Mouse (Mus musculus): Measurements from ENCODE around the gene Arrb1.

The Arrb1 gene

GRCm38 (mm10) chr7:99537183-99537756 lies 2.0 kb downstream of the Arrb1 start:
- no peak for DNase-seq (ENCODE audit: low spot score)

GRCm38 (mm10) chr7:99538421-99538820 lies 3.2 kb downstream of the Arrb1 start:
- DNase-seq (ENCODE audit: low spot score) = no peak

GRCm38 (mm10) chr7:99539201-99539891 lies 4.1 kb downstream of the Arrb1 start:
- peak; percentile 68 for DNase-seq (ENCODE audit: low spot score)

GRCm38 (mm10) chr7:99540016-99540415 lies 4.8 kb downstream of the Arrb1 start:
- no peak for DNase-seq (ENCODE audit: low spot score)

GRCm38 (mm10) chr7:99541204-99541603 lies 5.9 kb downstream of the Arrb1 start:
- DNase-seq (ENCODE audit: low spot score) = no peak

- DNase-seq (ENCODE audit: low spot score) = no peak
Observed at GRCm38 (mm10) chr7:99544272-99544671, 9.0 kb downstream of the Arrb1 start.

GRCm38 (mm10) chr7:99545885-99546745 lies 10.8 kb downstream of the Arrb1 start:
- peak; percentile 72 for DNase-seq (ENCODE audit: low spot score)

GRCm38 (mm10) chr7:99547584-99548487 lies 12.6 kb downstream of the Arrb1 start:
- DNase-seq (ENCODE audit: low spot score) = no peak

GRCm38 (mm10) chr7:99549668-99550067 lies 14.4 kb downstream of the Arrb1 start:
- DNase-seq (ENCODE audit: low spot score) = no peak

- no peak for DNase-seq (ENCODE audit: low spot score)
Observed at GRCm38 (mm10) chr7:99551623-99552022, 16.4 kb downstream of the Arrb1 start.

GRCm38 (mm10) chr7:99553222-99553884 lies 18.1 kb downstream of the Arrb1 start:
- DNase-seq (ENCODE audit: low spot score) = no peak

GRCm38 (mm10) chr7:99553885-99554269 lies 18.6 kb downstream of the Arrb1 start:
- DNase-seq (ENCODE audit: low spot score) = no peak

- no peak for DNase-seq (ENCODE audit: low spot score)
Observed at GRCm38 (mm10) chr7:99555862-99556261, 20.6 kb downstream of the Arrb1 start.

GRCm38 (mm10) chr7:99559091-99559490 lies 23.8 kb downstream of the Arrb1 start:
- no peak for DNase-seq (ENCODE audit: low spot score)

- peak; percentile 38 for DNase-seq (ENCODE audit: low spot score)
Observed at GRCm38 (mm10) chr7:99562478-99562877, 27.2 kb downstream of the Arrb1 start.

- DNase-seq (ENCODE audit: low spot score) = no peak
Observed at GRCm38 (mm10) chr7:99563224-99563623, 28.0 kb downstream of the Arrb1 start.

GRCm38 (mm10) chr7:99565325-99565881 lies 30.1 kb downstream of the Arrb1 start:
- DNase-seq (ENCODE audit: low spot score) = no peak

GRCm38 (mm10) chr7:99570680-99571079 lies 35.4 kb downstream of the Arrb1 start:
- no peak for DNase-seq (ENCODE audit: low spot score)

GRCm38 (mm10) chr7:99572931-99573330 lies 37.7 kb downstream of the Arrb1 start:
- no peak for DNase-seq (ENCODE audit: low spot score)

GRCm38 (mm10) chr7:99573351-99573750 lies 38.1 kb downstream of the Arrb1 start:
- no peak for DNase-seq (ENCODE audit: low spot score)

GRCm38 (mm10) chr7:99578246-99578645 lies 43.0 kb downstream of the Arrb1 start:
- no peak for DNase-seq (ENCODE audit: low spot score)

Measured in ovary, adult 18-20 months (tissue).